Mouse (Mus musculus): ENCODE measurements at regions not wholly inside any gene's neighbourhood (a gene's known extent, or its start where the extent isn't known, plus 50 kb on each side); places are given as distances from the start of the nearest gene placed in this dataset.
"Not testable (repeated sequence)": the region's sequence is repeated elsewhere in the genome, so short reads cannot be mapped to it uniquely, and the experiment has no call there.

GRCm38 (mm10) chr5:101518791-101519547, 145.8 kb downstream of the Nkx6-1 start:
- no peak for DNase-seq (ENCODE audit: low spot score in 2 of 2)
- intact Hi-C loops (cut with DNase I) = no loop called here

- intact Hi-C loops (cut with DNase I) = no loop called here
- DNase-seq (ENCODE audit: low spot score in 2 of 2) = no peak
Measured at GRCm38 (mm10) chr5:101497698-101498048, 167.1 kb downstream of the Nkx6-1 start.

- intact Hi-C loops (cut with DNase I) = no loop called here
Measured at GRCm38 (mm10) chr5:101496924-101497697, 167.7 kb downstream of the Nkx6-1 start.

GRCm38 (mm10) chr5:101496161-101496560, 168.6 kb downstream of the Nkx6-1 start:
- intact Hi-C loops (cut with DNase I) = no loop called here
- DNase-seq (ENCODE audit: low spot score in 2 of 2) = no peak

More at GRCm38 (mm10) chr5:101496924-101497697, 167.7 kb downstream of the Nkx6-1 start:
- DNase-seq (ENCODE audit: low spot score in 2 of 2) = no peak

DNA sequence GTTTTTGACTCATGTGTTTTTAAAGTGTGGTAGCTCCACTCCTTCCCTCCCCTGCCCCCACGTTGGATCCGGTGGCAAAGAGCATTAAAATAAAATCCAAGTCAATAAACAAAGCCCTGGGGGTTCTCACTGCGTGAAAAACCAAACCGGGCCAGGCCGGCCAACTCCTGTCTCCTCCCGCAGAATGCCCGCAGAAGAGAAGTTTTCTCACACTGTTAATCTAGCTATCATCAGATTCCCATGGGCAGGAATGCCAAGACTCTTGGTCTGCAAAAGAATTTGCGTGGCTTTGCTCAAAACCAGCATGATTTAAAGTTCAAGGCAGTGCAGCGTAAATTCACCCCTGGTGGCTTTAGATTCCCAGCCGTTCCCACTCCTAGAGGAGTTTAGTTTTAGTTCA, 219.0 kb downstream of the Nkx6-1 start:
- intact Hi-C loops (cut with DNase I) = no loop called here
- DNase-seq (ENCODE audit: low spot score in 2 of 2) = no peak

GRCm38 (mm10) chr5:101441782-101442181, 223.0 kb downstream of the Nkx6-1 start:
- intact Hi-C loops (cut with DNase I) = no loop called here
- no peak for DNase-seq (ENCODE audit: low spot score in 2 of 2)

- intact Hi-C loops (cut with DNase I) = no loop called here
- no peak for DNase-seq (ENCODE audit: low spot score in 2 of 2)
Measured at GRCm38 (mm10) chr5:101437666-101438299, 227.0 kb downstream of the Nkx6-1 start.

DNA sequence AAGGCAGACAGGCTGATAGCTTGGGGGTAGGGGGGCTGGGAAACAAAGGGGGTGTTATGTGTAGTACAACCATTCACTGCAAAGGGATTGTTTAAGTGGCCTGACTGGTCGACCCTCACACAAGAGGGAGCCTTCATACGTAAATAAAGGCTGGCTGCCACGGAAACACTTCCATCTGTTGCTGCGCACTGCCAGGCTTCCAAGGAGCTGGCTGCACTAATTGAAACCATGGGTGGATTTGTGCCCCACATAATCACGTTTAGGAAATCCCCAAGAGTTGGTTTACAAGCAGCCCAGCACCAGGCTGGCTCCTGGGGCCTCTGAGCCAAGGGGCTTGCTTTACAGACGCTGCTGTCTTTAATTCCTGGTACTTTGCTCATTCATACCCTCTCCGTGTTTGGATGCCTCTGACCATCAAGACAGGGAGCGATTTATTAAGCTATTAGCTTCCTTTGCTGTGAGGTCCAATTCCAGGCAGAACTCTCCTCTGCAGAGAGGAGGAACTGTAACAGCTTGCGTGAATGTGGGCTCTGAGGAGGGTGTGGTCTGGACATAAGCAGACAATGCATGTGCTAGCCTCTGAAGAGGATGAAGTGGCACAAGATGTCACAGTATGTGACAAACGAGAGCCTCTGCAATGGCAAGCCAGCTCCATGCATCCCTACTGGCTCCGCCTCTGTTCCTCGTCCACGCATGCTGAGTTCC, 238.6 kb downstream of the Nkx6-1 start:
- DNase-seq (ENCODE audit: low spot score in 2 of 2) = no peak
- intact Hi-C loops (cut with DNase I) = no loop called here

DNA sequence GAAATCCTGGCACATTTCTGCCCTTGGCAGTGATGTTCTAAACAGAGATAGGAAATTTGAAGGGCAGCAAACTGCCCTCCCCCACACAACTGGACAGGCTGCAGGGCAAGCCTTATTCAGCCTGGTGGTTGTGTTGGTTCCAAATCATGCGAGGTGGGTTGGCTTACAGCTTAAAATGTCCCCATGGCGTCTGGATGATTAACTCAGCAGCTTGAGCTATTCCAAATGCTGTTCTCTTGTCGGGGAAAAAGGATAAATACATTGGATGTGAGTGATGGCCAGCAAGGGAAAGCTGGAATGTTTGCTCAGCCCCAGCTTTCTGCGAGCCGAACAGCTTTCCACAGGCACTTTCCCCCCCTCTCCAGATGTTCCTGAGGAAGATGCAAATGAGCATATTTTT, 280.5 kb downstream of the Nkx6-1 start:
- DNase-seq (ENCODE audit: low spot score in 2 of 2) = peak in 1 of 2 experiments; percentile 4
- intact Hi-C loops (cut with DNase I) = no loop called here

DNA sequence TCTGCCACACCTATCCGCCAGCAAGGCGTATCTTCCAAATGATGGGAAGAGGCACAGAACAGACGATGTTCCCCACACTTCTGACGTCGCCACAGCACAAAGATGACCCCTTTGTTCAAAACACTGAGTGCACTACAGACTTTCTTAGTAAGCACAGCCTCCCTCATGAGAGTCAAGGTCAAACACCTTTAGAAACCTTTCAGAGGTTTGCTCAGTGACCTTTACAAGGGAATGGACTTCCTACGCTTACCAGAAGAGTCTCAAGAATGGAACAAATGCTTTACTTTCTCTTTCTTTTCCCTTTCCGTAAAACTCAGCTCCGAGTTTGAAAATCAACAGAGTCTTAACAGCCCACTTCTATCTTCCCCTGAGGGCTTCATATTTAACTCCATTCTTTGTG, 283.4 kb downstream of the Nkx6-1 start:
- no peak for DNase-seq (ENCODE audit: low spot score in 2 of 2)
- intact Hi-C loops (cut with DNase I) = no loop called here

DNA sequence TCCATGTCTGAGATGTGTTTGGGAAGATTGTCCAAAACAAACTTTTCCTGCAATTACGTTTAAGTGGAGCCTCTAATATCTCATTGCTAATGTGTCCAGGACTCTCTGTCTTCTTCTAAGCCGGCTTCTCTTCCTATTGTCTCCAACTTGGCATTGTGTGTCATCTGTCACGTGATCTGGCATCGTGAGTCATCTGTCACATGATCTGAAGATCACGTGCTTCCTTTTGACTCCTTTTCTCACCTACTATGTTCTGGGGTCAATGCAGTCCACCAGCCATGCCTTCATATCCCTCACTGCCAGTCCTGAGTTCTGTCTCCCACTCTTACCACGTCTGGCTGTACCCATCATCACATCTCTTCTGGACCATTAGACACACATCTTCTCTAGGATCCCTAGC, 288.1 kb downstream of the Nkx6-1 start:
- intact Hi-C loops (cut with DNase I) = no loop called here
- DNase-seq (ENCODE audit: low spot score in 2 of 2) = no peak

- no peak for DNase-seq (ENCODE audit: low spot score in 2 of 2)
- intact Hi-C loops (cut with DNase I) = no loop called here
Measured at GRCm38 (mm10) chr5:101374129-101374528, 290.7 kb downstream of the Nkx6-1 start.

GRCm38 (mm10) chr5:101372204-101372603, 292.6 kb downstream of the Nkx6-1 start:
- intact Hi-C loops (cut with DNase I) = no loop called here
- no peak for DNase-seq (ENCODE audit: low spot score in 2 of 2)

GRCm38 (mm10) chr5:101365364-101365763, 299.4 kb downstream of the Nkx6-1 start:
- DNase-seq (ENCODE audit: low spot score in 2 of 2) = peak; percentile 40 to 46
- intact Hi-C loops (cut with DNase I) = loop anchor here (5.0 kb wide), 1 partner anchor 302 kb away; no protein-coding TSS in a partner anchor

DNA sequence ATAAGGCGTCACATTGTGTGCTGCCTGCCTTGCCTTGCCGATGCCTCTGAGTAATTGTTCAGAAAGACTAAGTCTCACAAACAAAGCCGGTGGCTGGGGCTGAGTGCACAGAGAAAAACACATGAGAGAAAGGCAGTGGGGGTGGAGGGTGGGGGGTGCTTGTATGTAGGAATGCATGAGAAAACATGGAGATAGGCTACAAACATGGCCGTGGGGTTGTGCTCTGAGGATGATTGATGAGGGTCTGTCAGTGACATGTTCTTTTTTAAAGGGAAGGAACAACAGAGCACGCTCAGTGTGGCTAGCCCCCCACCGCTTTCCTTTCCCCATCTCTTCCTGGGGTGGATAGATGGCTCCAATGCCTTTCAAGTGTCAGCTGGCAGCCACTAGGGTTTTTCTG, 304.8 kb downstream of the Nkx6-1 start:
- intact Hi-C loops (cut with DNase I) = no loop called here
- no peak for DNase-seq (ENCODE audit: low spot score in 2 of 2)

DNA sequence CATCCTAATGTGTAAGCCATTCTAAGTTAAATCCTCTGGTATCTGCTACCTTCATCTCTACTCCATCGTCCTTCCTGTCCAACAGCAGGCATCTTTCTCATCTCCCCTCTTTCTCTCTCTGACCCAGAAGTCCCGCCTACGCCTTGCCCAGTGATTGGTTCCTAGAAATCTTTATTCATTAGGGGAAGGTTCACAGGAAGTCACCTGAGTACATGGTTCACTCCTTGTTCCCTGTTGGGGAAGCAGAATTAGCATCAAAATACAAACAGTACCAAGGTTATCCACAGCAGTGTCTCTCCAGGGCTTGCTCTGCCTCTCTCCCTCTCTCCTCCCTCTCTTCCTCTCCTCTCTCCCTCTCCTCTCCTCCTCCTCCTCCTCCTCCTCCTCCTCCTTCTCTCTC, 319.4 kb downstream of the Nkx6-1 start:
- no peak for DNase-seq (ENCODE audit: low spot score in 2 of 2)
- intact Hi-C loops (cut with DNase I) = no loop called here

GRCm38 (mm10) chr5:101336361-101336760, 328.4 kb downstream of the Nkx6-1 start:
- intact Hi-C loops (cut with DNase I); DNase-seq (ENCODE audit: low spot score in 2 of 2): not testable (repeated sequence)

GRCm38 (mm10) chr5:101331825-101332224, 333.0 kb downstream of the Nkx6-1 start:
- intact Hi-C loops (cut with DNase I) = no loop called here
- no peak for DNase-seq (ENCODE audit: low spot score in 2 of 2)

- no peak for DNase-seq (ENCODE audit: low spot score in 2 of 2)
- intact Hi-C loops (cut with DNase I) = no loop called here
Measured at GRCm38 (mm10) chr5:101326122-101326521, 338.7 kb downstream of the Nkx6-1 start.
